Mouse (Mus musculus) lung, embryonic 16.5 days (tissue): Measurements from ENCODE around the gene Sel1l. TPM values are rescaled to one million over a fixed set of nuclear protein-coding genes. Genes with fewer than 3 reads are reported as not detected.

Experiments used
- ATAC-seq: fragments of 200-750 bp; cut with Nextera tagmentation; 2 replicates; pipeline ENCODE4 v1.8.0; 2017; ENCODE audit warnings: low read depth, mild to moderate bottlenecking, moderate library complexity
- H3K27ac ChIP-seq: fragments of 300-500 bp; sonication (generic); 2 replicates; pipeline ENCODE4 v1.5.1; 2014; ENCODE audit warnings: mild to moderate bottlenecking, control low read depth, low read length
- H3K27me3 ChIP-seq: fragments of 300-500 bp; sonication (generic); 2 replicates; pipeline ENCODE4 v1.6.1; 2014; ENCODE audit warnings: low read depth, low read length, mixed read lengths; ENCODE audit not compliant: control insufficient read depth, insufficient read depth
- H3K36me3 ChIP-seq: fragments of 300-500 bp; sonication (generic); 2 replicates; pipeline ENCODE4 v1.6.1; 2014; ENCODE audit warnings: low read length; ENCODE audit not compliant: control insufficient read depth, insufficient read depth
- H3K4me1 ChIP-seq: fragments of 300-500 bp; sonication (generic); replicated peaks from 2 replicates; pipeline ENCODE4 v1.6.1; 2014; ENCODE audit warnings: low read length, mixed read lengths; ENCODE audit not compliant: control insufficient read depth, insufficient read depth
- H3K4me2 ChIP-seq: fragments of 300-500 bp; sonication (generic); 2 replicates; pipeline ENCODE4 v1.6.1; 2014; ENCODE audit warnings: low read depth, low read length, control low read depth
- H3K4me3 ChIP-seq: fragments of 300-500 bp; sonication (generic); 2 replicates; pipeline ENCODE4 v1.5.1; 2014; ENCODE audit warnings: mild to moderate bottlenecking, low read length, control low read depth
- H3K9ac ChIP-seq: fragments of 300-500 bp; sonication (generic); 2 replicates; pipeline ENCODE4 v1.6.1; 2014; ENCODE audit warnings: low read length, control low read depth
- H3K9me3 ChIP-seq: fragments of 300-500 bp; sonication (generic); 2 replicates; pipeline ENCODE4 v1.6.1; 2016; ENCODE audit warnings: low read length; ENCODE audit not compliant: control insufficient read depth
- WGBS: fragments of 180-500 bp; shearing (Covaris S2); extraction: QIAGEN DNeasy Blood & Tissue Kit; methylation state at CpG from one replicate; pipeline ENCODE4 v1.1.7; 2014; 5-methylcytosine and 5-hydroxymethylcytosine counted together
- polyA plus RNA-seq: library from polyadenylated mRNA; unstranded; fragments of >200 nt; fragmentation: Nextera tagmentation; extraction: Ambion mirVana; gene quantifications from 2 replicates; pipeline ENCODE4 v1.2.1, GENCODE M21; 2015

The Sel1l gene
- polyA plus RNA-seq, 1 experiment from 2014 or later: 106 TPM

DNA sequence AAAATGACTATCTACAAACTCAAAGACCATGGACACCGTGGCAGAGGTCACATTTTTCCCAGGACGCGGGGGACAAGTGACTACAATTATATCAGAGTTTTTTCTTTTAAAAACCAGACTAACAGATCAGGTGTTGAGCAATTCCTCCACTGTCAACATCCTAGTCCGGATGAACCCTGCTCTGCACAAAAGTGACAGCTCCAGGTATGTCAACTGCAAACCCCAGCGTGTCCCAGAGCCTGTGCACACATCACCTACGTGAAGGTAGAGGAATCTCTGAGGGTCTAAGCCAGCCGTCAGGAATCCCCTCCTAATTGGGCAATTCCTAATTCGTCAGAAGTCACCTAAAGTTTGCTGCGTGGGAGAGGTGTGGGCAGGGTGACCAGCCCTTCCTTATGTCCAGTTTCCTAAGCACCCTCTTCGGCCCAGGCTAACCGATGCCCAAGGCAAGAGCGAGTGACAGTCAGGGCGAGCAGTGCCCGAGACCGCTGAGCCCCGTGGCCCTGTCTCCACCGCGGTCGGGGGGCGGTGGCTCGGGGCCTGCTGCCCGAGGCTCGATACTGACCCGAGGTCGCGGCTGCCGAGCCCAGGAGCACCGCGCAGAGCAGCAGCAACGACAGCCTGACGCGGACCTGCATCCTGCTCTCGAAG lies 438 bp downstream of the Sel1l start:
- 1% methylated on average over 32 of the region's 33 CpGs for WGBS
- Histone ChIP-seq H3K4me3 (peak overlapping the region; percentile 84), H3K4me2 (peak overlapping the region; percentile 83), H3K36me3 (no peaks in the 10 kb centered on the region), H3K27ac (peak overlapping the region; percentile 65), H3K9ac (peak overlapping the region; percentile 88), H3K9me3 (no peaks in the 10 kb centered on the region), H3K4me1 (peaks cover 11% of the 10 kb centered on the region), H3K27me3 (no peaks in the 10 kb centered on the region)
- peak; percentile 49 for ATAC-seq

DNA sequence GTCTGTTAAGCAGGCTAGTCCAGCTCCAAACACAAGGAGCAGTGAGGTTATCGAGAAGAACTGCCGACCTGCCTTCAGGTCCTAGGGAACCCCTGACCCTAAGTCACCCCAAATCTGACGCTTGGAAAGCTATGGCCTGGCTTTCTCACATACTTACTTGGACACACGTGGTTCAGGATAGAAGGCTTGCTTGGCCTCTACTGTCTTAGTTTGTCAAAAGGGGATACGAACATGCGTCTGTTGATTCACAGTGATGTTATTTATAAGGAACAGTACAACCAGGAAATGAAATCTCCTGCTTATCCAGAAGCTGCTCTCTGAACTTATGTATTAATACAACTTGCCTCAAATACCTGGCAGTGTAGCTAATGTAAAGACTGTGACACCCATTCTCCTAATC lies 2.9 kb downstream of the Sel1l start:
- no peaks in the 10 kb centered on the region for H3K9me3 ChIP-seq
- peaks cover 8% of the 10 kb centered on the region for H3K36me3 ChIP-seq
- H3K4me2 ChIP-seq: no peak overlapping the region
- 84% methylated on average over 6 of the region's 6 CpGs for WGBS
- H3K9ac ChIP-seq: no peak overlapping the region
- H3K27me3 ChIP-seq: no peaks in the 10 kb centered on the region
- peaks cover 11% of the 10 kb centered on the region for H3K4me1 ChIP-seq
- no peak for ATAC-seq
- no peak overlapping the region for H3K27ac ChIP-seq
- H3K4me3 ChIP-seq: no peak overlapping the region

DNA sequence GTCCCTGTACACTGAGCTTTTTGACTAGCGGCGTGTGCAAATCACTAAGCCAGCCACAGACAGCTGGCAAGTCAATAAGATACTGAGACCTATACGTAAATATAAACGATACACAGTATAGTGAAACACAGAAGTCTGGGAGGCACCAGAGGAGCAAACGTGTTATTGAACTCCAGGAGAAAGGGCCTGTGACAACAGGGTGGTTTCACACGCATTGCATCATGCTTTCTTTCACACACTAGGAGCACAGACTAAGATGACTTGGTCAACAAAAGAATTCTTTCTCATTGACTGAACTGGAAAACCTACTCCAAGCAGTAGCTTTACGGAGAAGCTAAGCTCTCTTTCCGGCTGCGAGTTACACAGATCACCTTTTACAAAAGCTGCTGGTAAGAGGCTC lies 3.6 kb downstream of the Sel1l start:
- H3K27ac ChIP-seq: no peak overlapping the region
- no peak overlapping the region for H3K9ac ChIP-seq
- H3K4me1 ChIP-seq: peaks cover 11% of the 10 kb centered on the region
- peaks cover 14% of the 10 kb centered on the region for H3K36me3 ChIP-seq
- no peak for ATAC-seq
- no peaks in the 10 kb centered on the region for H3K27me3 ChIP-seq
- H3K4me3 ChIP-seq: no peak overlapping the region
- H3K9me3 ChIP-seq: no peaks in the 10 kb centered on the region
- H3K4me2 ChIP-seq: no peak overlapping the region
- WGBS: 74% methylated on average over 9 of the region's 9 CpGs

DNA sequence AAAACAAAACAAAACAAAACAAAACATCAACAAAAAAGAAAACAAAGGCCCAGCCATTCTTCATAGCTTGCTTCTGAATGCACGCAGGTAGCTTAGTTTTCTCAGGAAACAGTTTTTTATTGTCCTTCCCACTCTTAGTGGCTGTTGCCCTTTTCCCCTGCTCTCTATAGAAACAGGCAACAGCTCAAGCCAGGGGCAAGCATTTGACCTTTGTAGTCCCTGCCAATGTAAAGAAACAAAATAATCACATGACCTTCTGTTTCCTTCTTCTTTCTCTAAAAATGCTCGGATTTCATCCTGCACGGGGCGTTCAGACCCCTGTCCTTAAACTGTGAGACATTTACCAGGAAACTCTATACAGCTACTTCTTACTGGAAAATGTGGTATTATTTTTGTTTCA lies 4.4 kb downstream of the Sel1l start:
- H3K36me3 ChIP-seq: peaks cover 18% of the 10 kb centered on the region
- H3K27me3 ChIP-seq: no peaks in the 10 kb centered on the region
- peaks cover 11% of the 10 kb centered on the region for H3K4me1 ChIP-seq
- WGBS: 72% methylated on average over 4 of the region's 4 CpGs
- H3K4me3 ChIP-seq: no peak overlapping the region
- H3K9ac ChIP-seq: no peak overlapping the region
- H3K4me2 ChIP-seq: no peak overlapping the region
- no peak for ATAC-seq
- H3K9me3 ChIP-seq: no peaks in the 10 kb centered on the region
- H3K27ac ChIP-seq: no peak overlapping the region

DNA sequence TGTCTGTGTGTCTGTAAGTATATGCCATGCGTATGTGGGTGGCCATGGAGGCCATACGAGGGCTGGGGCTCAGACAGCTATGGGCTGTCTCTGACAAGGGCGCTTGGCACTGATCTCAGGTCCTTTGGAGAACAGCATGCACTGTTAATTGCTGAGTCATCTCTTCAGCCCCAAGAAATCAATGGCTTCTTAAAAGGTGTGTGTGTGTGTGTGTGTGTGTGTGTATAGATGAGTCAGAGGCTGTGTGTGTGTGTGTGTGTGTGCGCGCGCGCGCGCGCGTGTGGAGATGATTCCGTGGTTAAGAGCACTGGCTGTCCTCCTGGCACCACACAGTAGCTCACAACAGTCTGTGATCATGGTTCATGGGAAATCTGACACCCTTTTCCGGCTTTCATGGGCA lies 5.1 kb downstream of the Sel1l start:
- H3K9ac ChIP-seq: no peak overlapping the region
- H3K9me3 ChIP-seq: no peaks in the 10 kb centered on the region
- H3K27me3 ChIP-seq: no peaks in the 10 kb centered on the region
- peaks cover 11% of the 10 kb centered on the region for H3K4me1 ChIP-seq
- H3K4me3 ChIP-seq: no peak overlapping the region
- no peak for ATAC-seq
- H3K4me2 ChIP-seq: no peak overlapping the region
- H3K27ac ChIP-seq: no peak overlapping the region
- H3K36me3 ChIP-seq: peaks cover 21% of the 10 kb centered on the region
- WGBS: 92% methylated on average over 13 of the region's 13 CpGs

DNA sequence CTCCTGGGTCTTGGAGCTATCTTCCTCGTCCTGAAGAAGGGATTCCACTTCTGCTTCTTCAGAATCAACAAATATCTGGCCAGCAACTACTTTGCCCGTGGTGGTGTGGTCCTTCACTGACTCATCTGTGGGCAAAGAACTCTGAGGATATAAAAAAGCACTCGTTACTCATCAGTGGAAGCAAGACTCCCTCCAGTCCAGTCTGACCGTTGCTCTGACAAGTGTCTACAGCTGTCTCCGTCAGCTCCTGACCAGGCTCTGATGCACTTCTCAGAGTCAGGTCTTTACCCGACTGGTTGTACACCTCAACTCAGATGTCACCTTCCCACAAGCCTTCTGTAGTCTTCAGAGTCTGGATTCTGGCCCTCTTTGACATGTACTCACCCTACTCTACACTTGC lies 7.2 kb downstream of the Sel1l start:
- Histone ChIP-seq H3K4me2 (no peak overlapping the region), H3K27me3 (no peaks in the 10 kb centered on the region), H3K4me1 (no peaks in the 10 kb centered on the region; the same call in 1 of the 2 replicates), H3K9me3 (no peaks in the 10 kb centered on the region), H3K27ac (no peak overlapping the region), H3K36me3 (peaks cover 34% of the 10 kb centered on the region), H3K9ac (no peak overlapping the region), H3K4me3 (no peak overlapping the region)
- ATAC-seq: no peak
- 88% methylated on average over 6 of the region's 6 CpGs for WGBS

DNA sequence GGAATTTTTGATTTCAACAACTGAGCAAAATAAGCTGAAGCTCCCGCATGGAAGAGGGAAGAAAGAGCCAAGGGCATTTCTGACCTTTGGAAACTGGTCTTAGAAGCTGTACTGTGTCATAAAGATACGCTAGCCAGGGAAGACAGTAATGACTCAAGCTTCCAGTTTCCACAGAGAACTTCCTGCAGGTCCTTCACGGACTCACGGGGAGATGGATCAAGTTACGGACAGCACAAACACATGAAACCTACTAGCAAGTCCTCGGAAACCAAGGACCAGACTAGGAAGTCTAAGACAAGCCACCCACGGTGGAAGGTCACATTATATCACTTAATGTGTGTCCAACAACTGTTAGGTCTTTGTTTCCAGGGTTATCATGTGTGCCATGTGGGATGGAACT lies 10.7 kb downstream of the Sel1l start:
- H3K4me1 ChIP-seq: no peaks in the 10 kb centered on the region
- no peaks in the 10 kb centered on the region for H3K9me3 ChIP-seq
- H3K4me3 ChIP-seq: no peak overlapping the region
- ATAC-seq: no peak
- H3K4me2 ChIP-seq: no peak overlapping the region
- 68% methylated on average over 7 of the region's 7 CpGs for WGBS
- H3K9ac ChIP-seq: no peak overlapping the region
- no peaks in the 10 kb centered on the region for H3K27me3 ChIP-seq
- H3K27ac ChIP-seq: no peak overlapping the region
- H3K36me3 ChIP-seq: peaks cover 55% of the 10 kb centered on the region

DNA sequence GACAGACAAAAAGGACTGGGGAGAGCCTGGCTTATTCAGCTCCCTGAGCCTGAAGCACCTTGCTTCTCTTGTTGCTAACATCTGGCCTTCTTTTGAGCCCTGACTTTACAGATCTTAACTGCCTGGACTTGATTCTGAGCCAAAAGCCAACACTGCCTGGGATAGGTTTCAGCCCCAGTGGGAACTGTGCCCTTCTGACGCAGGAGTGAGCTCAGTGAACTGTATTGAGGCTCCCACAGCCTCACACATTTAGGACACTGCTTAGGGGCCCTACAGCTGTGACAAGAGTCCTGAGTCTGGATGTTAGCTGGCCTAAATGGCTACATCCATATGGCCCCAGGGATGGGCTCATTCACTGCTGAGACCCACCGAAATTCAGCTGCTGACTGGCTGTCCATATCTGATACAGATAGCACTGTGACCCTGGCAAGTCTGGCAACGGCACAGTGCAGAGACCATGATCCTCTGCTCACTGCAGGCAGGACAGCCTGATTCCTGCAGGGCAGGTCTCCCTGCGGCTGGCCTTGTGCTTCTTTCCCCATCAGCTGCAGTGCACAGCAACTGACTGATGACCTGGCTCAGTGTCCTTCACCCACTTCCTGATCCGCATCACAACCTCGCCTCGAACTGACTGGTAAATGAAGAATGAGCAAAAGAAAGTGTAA lies 11.4 kb downstream of the Sel1l start:
- ATAC-seq: no peak
- H3K4me2 ChIP-seq: no peak overlapping the region
- no peaks in the 10 kb centered on the region for H3K9me3 ChIP-seq
- H3K9ac ChIP-seq: no peak overlapping the region
- WGBS: 88% methylated on average over 7 of the region's 7 CpGs
- H3K36me3 ChIP-seq: peaks cover 57% of the 10 kb centered on the region
- no peaks in the 10 kb centered on the region for H3K4me1 ChIP-seq
- H3K27me3 ChIP-seq: no peaks in the 10 kb centered on the region
- no peak overlapping the region for H3K27ac ChIP-seq
- H3K4me3 ChIP-seq: no peak overlapping the region

DNA sequence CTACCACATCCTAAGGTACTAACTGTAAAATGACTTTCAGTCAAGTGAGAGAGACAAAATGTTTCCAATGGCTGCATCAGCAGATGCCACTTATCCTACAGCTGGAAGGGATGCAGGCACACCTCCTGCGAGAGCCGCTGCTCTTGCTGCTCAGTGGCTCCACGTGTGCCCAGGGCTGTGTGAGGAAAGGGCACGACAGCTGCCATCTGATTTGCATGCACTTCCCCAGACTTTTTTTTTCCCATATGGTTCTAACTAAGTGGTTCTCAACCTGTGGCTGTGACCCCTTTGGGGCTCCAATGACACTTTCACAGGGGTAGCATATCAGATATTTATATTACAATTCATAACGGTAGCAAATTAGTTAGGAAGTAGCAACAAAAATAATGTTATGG lies 15.0 kb downstream of the Sel1l start:
- H3K4me1 ChIP-seq: no peaks in the 10 kb centered on the region
- no peaks in the 10 kb centered on the region for H3K9me3 ChIP-seq
- no peak for ATAC-seq
- 79% methylated on average over 5 of the region's 5 CpGs for WGBS
- H3K36me3 ChIP-seq: peaks cover 45% of the 10 kb centered on the region
- H3K4me2 ChIP-seq: no peak overlapping the region
- no peak overlapping the region for H3K9ac ChIP-seq
- no peak overlapping the region for H3K4me3 ChIP-seq
- H3K27ac ChIP-seq: no peak overlapping the region
- H3K27me3 ChIP-seq: no peaks in the 10 kb centered on the region
